Mouse (Mus musculus): ENCODE data around the gene Serpine3.

DNA sequence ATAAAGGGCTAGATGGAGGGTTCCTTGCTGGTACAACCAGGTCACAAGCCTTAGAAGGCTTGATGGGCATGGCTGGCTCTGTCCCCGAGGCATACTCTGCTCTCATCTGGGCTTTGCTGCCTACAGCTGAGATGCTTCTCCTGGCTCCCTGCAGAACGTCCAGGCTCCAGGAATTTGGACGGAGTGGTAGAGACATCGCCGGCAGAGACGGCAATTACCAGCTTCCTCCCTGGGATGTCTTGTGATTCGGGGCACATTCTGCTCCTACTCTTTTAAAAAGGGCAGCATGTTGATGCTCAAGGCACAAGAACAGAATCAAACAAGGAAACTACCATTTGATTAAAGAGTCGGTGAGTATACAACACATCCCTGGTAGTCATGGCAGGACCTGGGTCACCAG lies at the start of gene Serpine3:
- TF ChIP-seq POLR2A (IDR thresholded peaks at IDR 0.05; ENCODE audit: low read depth, low read length), result no peak
- no peak for TF ChIP-seq CTCF (IDR thresholded peaks at IDR 0.05; ENCODE audit: borderline replicate concordance, insufficient read depth, low read length)
